Mouse (Mus musculus) inflammation-experienced regulatory T-cells, adult 6 months (primary cell): ENCODE results near the gene A430005L14Rik. TPM values are rescaled to one million over a fixed set of nuclear protein-coding genes. Genes with fewer than 3 reads are reported as not detected.
"Not testable (repeated sequence)": the region's sequence is repeated elsewhere in the genome, so short reads cannot be mapped to it uniquely, and the experiment has no call there.

Experiments used
- ATAC-seq: one replicate; pipeline ENCODE4 v1.8.0; 2017
- polyA plus RNA-seq, 3 experiments: library from polyadenylated mRNA; unstranded; fragments of 100-300 nt; shearing (Covaris generic); gene quantifications; one replicate each; pipeline ENCODE4 v1.2.1; 2017

Gene A430005L14Rik
- polyA plus RNA-seq, result 100 to 1,000 TPM in 1 of 3 experiments, 10 to 100 TPM in 2; 92.0 to 101 (median 97.8) TPM

GRCm38 (mm10) chr4:153956569-153957405 is at the start of gene A430005L14Rik:
TSS of gene A430005L14Rik (plus strand) at chr4:153957237.
- ATAC-seq, result peak; percentile 96

GRCm38 (mm10) chr4:153907573-153907972 is 49.5 kb upstream of the A430005L14Rik start:
- ATAC-seq, result no peak

GRCm38 (mm10) chr4:153913635-153914034 is 43.4 kb upstream of the A430005L14Rik start:
- ATAC-seq, result no peak

- ATAC-seq, result no peak
These were observed 39.1 kb upstream of the A430005L14Rik start for GRCm38 (mm10) chr4:153917773-153918500.

- no peak for ATAC-seq
These were observed 36.4 kb upstream of the A430005L14Rik start for GRCm38 (mm10) chr4:153920517-153921233.

GRCm38 (mm10) chr4:153922090-153922489 is 34.9 kb upstream of the A430005L14Rik start:
- ATAC-seq, result not testable (repeated sequence)

- ATAC-seq, result no peak
These were observed 28.2 kb upstream of the A430005L14Rik start for GRCm38 (mm10) chr4:153928772-153929299.

- no peak for ATAC-seq
These were observed 27.6 kb upstream of the A430005L14Rik start for GRCm38 (mm10) chr4:153929425-153929824.

- no peak for ATAC-seq
These were observed 27.1 kb upstream of the A430005L14Rik start for GRCm38 (mm10) chr4:153929921-153930320.

- ATAC-seq, result no peak
These were observed 13.8 kb upstream of the A430005L14Rik start for GRCm38 (mm10) chr4:153943243-153943642.

GRCm38 (mm10) chr4:153944261-153944660 is 12.8 kb upstream of the A430005L14Rik start:
- ATAC-seq, result no peak

GRCm38 (mm10) chr4:153945741-153946140 is 11.3 kb upstream of the A430005L14Rik start:
- no peak for ATAC-seq

GRCm38 (mm10) chr4:153950372-153950771 is 6.7 kb upstream of the A430005L14Rik start:
- ATAC-seq, result no peak

- no peak for ATAC-seq
These were observed 5.9 kb upstream of the A430005L14Rik start for GRCm38 (mm10) chr4:153951150-153951549.

GRCm38 (mm10) chr4:153951692-153952091 is 5.3 kb upstream of the A430005L14Rik start:
- ATAC-seq, result no peak

GRCm38 (mm10) chr4:153955651-153956050 is 1.4 kb upstream of the A430005L14Rik start:
- ATAC-seq, result no peak

GRCm38 (mm10) chr4:153957444-153958250 is 610 bp downstream of the A430005L14Rik start:
- no peak for ATAC-seq

- ATAC-seq, result no peak
These were observed 5.6 kb downstream of the A430005L14Rik start for GRCm38 (mm10) chr4:153962631-153963030.

GRCm38 (mm10) chr4:153966651-153967050 is 9.6 kb downstream of the A430005L14Rik start:
- ATAC-seq, result no peak

GRCm38 (mm10) chr4:153967556-153967955 is 10.5 kb downstream of the A430005L14Rik start:
- ATAC-seq, result no peak

- no peak for ATAC-seq
These were observed 11.0 kb downstream of the A430005L14Rik start for GRCm38 (mm10) chr4:153968063-153968462.
